Mouse (Mus musculus) liver, adult 2 months (tissue): ENCODE results near the gene Chn2.

Source experiments
- CTCF ChIP-seq: fragments of 200-500 bp; IDR thresholded peaks from 2 replicates; pipeline ENCODE4 v1.5.1; 2011; ENCODE audit warnings: low read depth, low read length, control low read depth
- POLR2A ChIP-seq: fragments of 200-500 bp; IDR thresholded peaks from 2 replicates; pipeline ENCODE4 v1.6.1; 2011; ENCODE audit warnings: low read length, control low read depth; ENCODE audit not compliant: insufficient read depth; ENCODE audit errors: extremely low read depth

GRCm38 (mm10) chr6:54203316-54203715, 164.0 kb downstream of the Chn2 start:
- TF ChIP-seq CTCF: no peak
- no peak for TF ChIP-seq POLR2A
